Mouse (Mus musculus): Measurements from ENCODE around the gene Hmgcl.
A peak's percentile ranks its signal among the peaks of the same experiment; 100 is the strongest.
"Not testable (repeated sequence)": the region's sequence is repeated elsewhere in the genome, so short reads cannot be mapped to it uniquely, and the experiment has no call there.

Gene Hmgcl

GRCm38 (mm10) chr4:135928376-135928775 is 17.9 kb upstream of the Hmgcl start:
- no peak for DNase-seq

GRCm38 (mm10) chr4:135929405-135929804 is 16.8 kb upstream of the Hmgcl start:
- DNase-seq, result no peak

- no peak for DNase-seq
These were observed 16.4 kb upstream of the Hmgcl start for GRCm38 (mm10) chr4:135929828-135930227.

GRCm38 (mm10) chr4:135930239-135930638 is 16.0 kb upstream of the Hmgcl start:
- no peak for DNase-seq

GRCm38 (mm10) chr4:135931832-135932231 is 14.4 kb upstream of the Hmgcl start:
- DNase-seq, result peak; percentile 33 to 48

- DNase-seq, result no peak
These were observed 11.3 kb upstream of the Hmgcl start for GRCm38 (mm10) chr4:135934708-135935500.

- no peak for DNase-seq
These were observed 10.7 kb upstream of the Hmgcl start for GRCm38 (mm10) chr4:135935502-135935901.

GRCm38 (mm10) chr4:135938858-135939257 is 7.4 kb upstream of the Hmgcl start:
- DNase-seq, result no peak

- not testable (repeated sequence) for DNase-seq
These were observed 5.2 kb upstream of the Hmgcl start for GRCm38 (mm10) chr4:135941026-135941425.

GRCm38 (mm10) chr4:135942193-135942592 is 4.1 kb upstream of the Hmgcl start:
- no peak for DNase-seq

GRCm38 (mm10) chr4:135943389-135943788 is 2.9 kb upstream of the Hmgcl start:
- DNase-seq, result no peak

GRCm38 (mm10) chr4:135945706-135946105 is 542 bp upstream of the Hmgcl start:
- no peak for DNase-seq

GRCm38 (mm10) chr4:135946659-135947301 is 532 bp downstream of the Hmgcl start:
- DNase-seq, result peak; percentile 32 to 56

GRCm38 (mm10) chr4:135948142-135948541 is 1.9 kb downstream of the Hmgcl start:
- no peak for DNase-seq

- DNase-seq, result peak in 1 of 2 experiments; percentile 54
These were observed 3.2 kb downstream of the Hmgcl start for GRCm38 (mm10) chr4:135949475-135949874.

- DNase-seq, result peak in 1 of 2 experiments; percentile 62
These were observed 3.7 kb downstream of the Hmgcl start for GRCm38 (mm10) chr4:135949911-135950310.

GRCm38 (mm10) chr4:135950365-135950764 is 4.1 kb downstream of the Hmgcl start:
- no peak for DNase-seq

- DNase-seq, result peak in 1 of 2 experiments; percentile 44
These were observed 5.3 kb downstream of the Hmgcl start for GRCm38 (mm10) chr4:135951505-135951904.

- DNase-seq, result no peak
These were observed 6.9 kb downstream of the Hmgcl start for GRCm38 (mm10) chr4:135953179-135953578.

GRCm38 (mm10) chr4:135954241-135954640 is 8.0 kb downstream of the Hmgcl start:
- peak; percentile 86 to 87 for DNase-seq

GRCm38 (mm10) chr4:135955886-135956285 is 9.6 kb downstream of the Hmgcl start:
- no peak for DNase-seq

GRCm38 (mm10) chr4:135958354-135958753 is 12.1 kb downstream of the Hmgcl start:
- DNase-seq, result peak; percentile 60 to 76

GRCm38 (mm10) chr4:135960717-135961116 is 14.5 kb downstream of the Hmgcl start:
- peak; percentile 90 to 91 for DNase-seq

- DNase-seq, result no peak
These were observed 15.5 kb downstream of the Hmgcl start for GRCm38 (mm10) chr4:135961709-135962108.
